Mouse (Mus musculus): Measurements from ENCODE around the gene Pagr1b.

The Pagr1b gene

GRCm38 (mm10) chr7:127019306-127019960, 3.1 kb upstream of the Pagr1b start:
- DNase-seq (ENCODE audit: low read depth, low spot score) = no peak

GRCm38 (mm10) chr7:127018416-127019305, 2.4 kb upstream of the Pagr1b start:
- DNase-seq (ENCODE audit: low read depth, low spot score) = no peak

- DNase-seq (ENCODE audit: low read depth, low spot score) = no peak
Measured at GRCm38 (mm10) chr7:127017950-127018345, 1.7 kb upstream of the Pagr1b start.

- peak; percentile 99 for DNase-seq (ENCODE audit: low read depth, low spot score)
Measured at GRCm38 (mm10) chr7:127016971-127017949, 976 bp upstream of the Pagr1b start, which contains the start of gene Pagr1a. Gene Pagr1a (minus strand): TSS chr7:127017352.

- no peak for DNase-seq (ENCODE audit: low read depth, low spot score)
Measured at GRCm38 (mm10) chr7:127016486-127016938, 228 bp upstream of the Pagr1b start.

GRCm38 (mm10) chr7:127016081-127016480, 203 bp downstream of the Pagr1b start:
- DNase-seq (ENCODE audit: low read depth, low spot score) = no peak

- no peak for DNase-seq (ENCODE audit: low read depth, low spot score)
Measured at GRCm38 (mm10) chr7:127014993-127015392, 1.3 kb downstream of the Pagr1b start.

- no peak for DNase-seq (ENCODE audit: low read depth, low spot score)
Measured at GRCm38 (mm10) chr7:127014320-127014719, 2.0 kb downstream of the Pagr1b start, which contains the start of gene Mvp. Gene Mvp (minus strand): TSS chr7:127014621.

- no peak for DNase-seq (ENCODE audit: low read depth, low spot score)
Measured at GRCm38 (mm10) chr7:127013385-127013784, 2.9 kb downstream of the Pagr1b start.

- DNase-seq (ENCODE audit: low read depth, low spot score) = no peak
Measured at GRCm38 (mm10) chr7:127012845-127013244, 3.4 kb downstream of the Pagr1b start.

GRCm38 (mm10) chr7:127012374-127012773, 3.9 kb downstream of the Pagr1b start:
- no peak for DNase-seq (ENCODE audit: low read depth, low spot score)

- DNase-seq (ENCODE audit: low read depth, low spot score) = no peak
Measured at GRCm38 (mm10) chr7:127011717-127012116, 4.6 kb downstream of the Pagr1b start.

- no peak for DNase-seq (ENCODE audit: low read depth, low spot score)
Measured at GRCm38 (mm10) chr7:127011051-127011450, 5.2 kb downstream of the Pagr1b start.

GRCm38 (mm10) chr7:127009307-127010085, 6.8 kb downstream of the Pagr1b start:
- no peak for DNase-seq (ENCODE audit: low read depth, low spot score)

- no peak for DNase-seq (ENCODE audit: low read depth, low spot score)
Measured at GRCm38 (mm10) chr7:127008239-127009019, 7.9 kb downstream of the Pagr1b start.

GRCm38 (mm10) chr7:127007313-127008024, 8.8 kb downstream of the Pagr1b start:
- DNase-seq (ENCODE audit: low read depth, low spot score) = no peak

- no peak for DNase-seq (ENCODE audit: low read depth, low spot score)
Measured at GRCm38 (mm10) chr7:127004122-127004875, 12.0 kb downstream of the Pagr1b start.

GRCm38 (mm10) chr7:127003620-127004019, 12.7 kb downstream of the Pagr1b start:
- DNase-seq (ENCODE audit: low read depth, low spot score) = no peak

All from retina, adult 2 months (tissue).